Mouse (Mus musculus): ENCODE data around the gene Cntnap1.

The Cntnap1 gene

DNA sequence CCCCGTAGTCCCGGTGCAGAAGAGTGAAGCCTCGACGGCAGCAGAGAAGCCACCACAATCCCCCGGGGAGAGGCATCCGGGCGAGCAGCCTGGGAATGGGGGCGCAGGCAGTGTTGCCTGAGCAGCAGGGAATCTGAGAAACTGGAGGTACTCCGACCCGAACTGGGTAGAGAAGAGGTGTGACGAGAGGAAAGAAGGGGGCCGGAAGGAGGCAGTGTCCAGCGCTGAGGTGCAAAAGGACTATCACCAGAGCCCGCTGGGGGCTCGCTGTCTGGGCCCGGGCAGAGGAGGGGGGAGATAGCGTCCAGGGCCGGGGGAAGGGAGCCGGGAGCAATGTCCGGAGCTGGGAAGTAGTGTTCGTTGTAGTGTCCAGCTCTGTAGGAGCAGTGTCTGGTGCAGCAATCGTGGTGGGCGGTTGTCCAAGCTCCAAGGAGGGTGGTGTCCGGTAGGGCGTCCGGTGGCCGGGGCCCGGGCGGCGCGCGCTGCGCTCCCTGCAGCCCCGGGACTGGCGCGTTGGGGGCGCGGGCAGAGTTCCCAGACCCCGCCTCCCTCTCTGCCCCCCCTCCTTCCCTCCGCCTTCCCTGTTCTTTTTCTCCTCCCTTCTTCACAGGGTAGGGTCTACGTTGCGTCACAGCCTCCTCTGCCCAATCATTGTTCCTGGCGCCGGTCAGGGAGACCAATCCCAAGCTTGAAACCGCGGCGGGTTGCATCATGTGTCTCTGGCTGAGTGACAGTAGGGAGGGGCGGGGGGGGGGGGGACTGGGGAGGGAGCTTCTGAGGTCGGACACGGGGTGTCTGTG is 688 bp downstream of the Cntnap1 start, which contains the start of gene Plekhh3:
Gene Plekhh3 (minus strand): TSS at position 541 of the 800 bp plus-strand sequence.
- peak; percentile 99 for DNase-seq (ENCODE audit: low read depth, low spot score)

DNA sequence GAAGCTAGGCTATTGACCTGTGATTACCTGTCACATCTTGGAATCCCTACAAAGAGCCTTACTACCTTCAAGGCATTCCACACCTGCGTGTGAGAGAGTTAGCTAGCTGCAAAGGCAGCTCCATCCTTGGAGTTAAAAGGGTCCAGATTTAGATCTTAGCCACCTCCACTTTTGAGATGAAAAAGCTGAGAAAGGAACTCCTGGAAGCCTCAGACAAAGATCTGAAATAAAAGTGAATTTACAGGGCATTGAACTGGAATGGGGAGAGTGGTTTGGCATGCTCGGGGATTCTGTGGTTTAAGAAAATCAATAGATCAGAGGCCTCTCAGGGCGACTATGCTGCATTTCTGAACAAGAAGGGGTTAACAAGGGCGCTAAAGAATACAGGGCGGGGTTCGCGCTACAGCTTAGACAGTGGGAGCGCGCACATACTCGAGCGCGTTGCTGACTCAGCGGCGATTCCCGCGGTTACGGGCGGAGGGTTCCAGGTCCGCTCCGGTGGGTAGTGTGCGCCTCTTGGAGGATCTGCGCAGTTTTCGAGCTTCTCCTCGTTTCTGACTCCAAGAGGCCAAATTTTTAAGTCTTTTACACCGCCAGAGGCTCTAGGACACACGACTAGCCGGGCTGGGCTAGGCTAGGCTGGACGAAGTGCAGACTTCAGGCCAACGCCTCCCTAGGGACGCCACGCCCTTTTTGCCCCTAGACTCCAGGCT is 1.6 kb downstream of the Cntnap1 start:
- DNase-seq (ENCODE audit: low read depth, low spot score), result peak; percentile 90

- DNase-seq (ENCODE audit: low read depth, low spot score), result no peak
Measured at GRCm38 (mm10) chr11:101172434-101172815, 2.1 kb downstream of the Cntnap1 start.

DNA sequence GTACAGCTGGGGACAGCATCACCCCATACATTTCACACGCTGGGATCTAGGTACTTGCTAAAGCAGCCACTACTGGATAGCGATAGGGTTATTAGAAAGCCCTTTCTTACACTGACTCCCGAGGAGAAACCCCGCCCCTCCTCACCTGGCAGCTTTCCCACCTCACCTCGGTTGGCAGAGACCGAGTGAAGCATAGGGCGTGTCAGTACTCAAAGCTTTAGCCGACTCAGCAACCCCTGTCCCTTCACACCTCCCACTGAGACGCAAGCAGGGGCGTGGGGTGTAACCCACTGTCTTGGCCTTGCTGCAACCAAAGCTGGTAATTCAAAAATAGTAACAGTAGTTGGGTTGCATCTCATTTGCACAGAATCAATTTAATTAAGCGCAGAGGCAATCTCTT is 2.8 kb downstream of the Cntnap1 start:
- DNase-seq (ENCODE audit: low read depth, low spot score), result no peak

DNA sequence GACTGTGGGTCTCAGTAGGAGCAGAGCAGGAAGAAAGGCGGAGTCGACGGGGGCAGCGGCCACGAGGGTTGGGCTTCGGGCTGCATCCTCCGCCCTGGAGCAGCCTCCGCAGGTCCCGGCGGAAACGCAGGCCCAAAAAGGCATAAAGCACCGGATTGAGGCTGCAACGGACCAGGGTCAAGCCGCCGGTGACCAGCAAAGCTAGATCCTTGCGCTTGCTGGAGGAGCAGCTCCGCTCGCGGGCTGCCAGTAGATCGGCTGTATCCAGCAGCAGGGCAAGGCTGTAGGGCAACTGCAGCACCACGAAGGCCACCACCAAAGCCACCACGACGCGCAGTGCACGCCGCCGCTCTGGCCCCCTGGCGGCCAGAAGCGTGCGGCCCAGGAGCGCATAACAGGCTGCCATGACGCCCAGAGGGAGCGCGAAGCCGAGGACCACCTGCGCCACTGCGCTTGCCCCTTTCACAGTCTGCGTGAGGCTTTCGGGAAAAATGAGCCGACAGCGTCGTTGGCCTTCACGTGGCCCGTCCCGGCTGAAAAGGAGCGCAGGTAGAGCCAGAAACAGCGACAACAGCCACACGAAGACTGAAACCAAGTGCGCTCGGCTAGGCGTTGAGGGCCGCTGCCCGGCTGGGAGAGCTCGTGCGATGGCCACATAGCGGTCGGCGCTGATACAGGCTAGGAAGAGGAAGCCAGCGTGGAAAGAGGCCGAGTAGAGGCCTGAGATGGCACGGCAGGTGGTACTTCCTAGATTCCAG is 3.5 kb downstream of the Cntnap1 start:
- DNase-seq (ENCODE audit: low read depth, low spot score), result peak; percentile 81

GRCm38 (mm10) chr11:101174389-101174745 is 4.0 kb downstream of the Cntnap1 start:
- DNase-seq (ENCODE audit: low read depth, low spot score), result no peak

DNA sequence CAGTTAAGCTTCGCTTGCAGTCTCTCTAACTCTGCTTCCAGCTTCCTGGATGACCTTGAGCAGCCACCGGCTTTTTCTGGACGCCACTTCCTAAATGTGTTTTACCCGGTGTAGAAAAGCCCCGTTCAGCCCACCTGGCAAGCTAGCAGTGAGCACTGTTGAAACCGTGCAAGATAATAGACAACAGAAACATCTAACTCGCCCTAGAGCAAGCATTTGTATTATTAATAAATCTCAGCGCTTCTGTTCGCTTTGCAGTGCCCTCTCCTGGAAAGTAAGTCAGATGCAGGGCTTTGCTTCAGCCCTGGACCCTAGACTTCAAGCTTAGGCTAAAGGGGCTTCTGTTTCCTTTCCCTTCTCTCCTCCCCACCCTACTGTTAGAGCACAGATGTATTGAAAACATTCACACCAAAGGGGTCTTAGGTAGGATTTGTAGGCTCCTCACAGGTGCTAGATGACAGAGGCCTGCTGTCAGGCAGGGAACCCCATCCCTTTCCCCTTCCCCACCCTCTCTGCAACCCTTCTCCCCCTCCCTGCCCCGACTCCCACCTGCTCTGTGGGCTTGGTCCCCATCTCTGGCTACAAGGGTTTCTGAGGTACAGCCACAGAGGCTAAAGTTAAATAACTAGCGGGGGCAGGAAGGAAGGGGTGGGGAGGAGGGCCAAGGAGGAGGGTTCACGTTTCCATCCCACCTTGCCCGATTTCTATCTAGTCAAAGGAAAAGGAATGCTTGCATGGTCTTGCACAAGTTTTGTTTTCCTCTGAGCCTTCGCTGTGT is 4.7 kb downstream of the Cntnap1 start, which contains the start of gene Ccr10:
Gene Ccr10 (minus strand): TSS at position 593 of the 778 bp plus-strand sequence.
- no peak for DNase-seq (ENCODE audit: low read depth, low spot score)

DNA sequence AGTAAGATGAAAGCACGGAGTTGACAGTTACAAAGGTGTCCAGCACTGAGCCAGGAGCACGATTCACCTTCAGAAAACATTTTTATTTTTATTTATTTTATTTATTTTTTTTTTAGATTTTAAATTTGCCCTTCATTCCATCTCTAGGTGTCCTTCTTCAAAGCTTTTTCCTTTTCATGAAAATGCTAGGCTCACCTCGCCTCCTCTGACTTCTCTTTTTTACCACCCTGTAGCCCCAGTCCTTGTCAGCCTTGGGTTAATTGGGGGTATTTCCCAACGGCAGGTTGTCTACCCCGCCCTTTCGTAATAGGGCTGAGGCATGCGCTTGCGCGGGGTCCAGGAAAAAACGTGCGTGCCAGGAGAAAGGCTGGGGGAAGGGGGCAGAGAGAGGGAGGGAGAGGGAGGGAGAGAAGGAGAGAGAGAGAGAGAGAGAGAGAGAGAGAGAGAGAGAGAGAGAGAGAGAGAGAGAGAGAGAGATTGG is 5.4 kb downstream of the Cntnap1 start:
- DNase-seq (ENCODE audit: low read depth, low spot score), result no peak

DNA sequence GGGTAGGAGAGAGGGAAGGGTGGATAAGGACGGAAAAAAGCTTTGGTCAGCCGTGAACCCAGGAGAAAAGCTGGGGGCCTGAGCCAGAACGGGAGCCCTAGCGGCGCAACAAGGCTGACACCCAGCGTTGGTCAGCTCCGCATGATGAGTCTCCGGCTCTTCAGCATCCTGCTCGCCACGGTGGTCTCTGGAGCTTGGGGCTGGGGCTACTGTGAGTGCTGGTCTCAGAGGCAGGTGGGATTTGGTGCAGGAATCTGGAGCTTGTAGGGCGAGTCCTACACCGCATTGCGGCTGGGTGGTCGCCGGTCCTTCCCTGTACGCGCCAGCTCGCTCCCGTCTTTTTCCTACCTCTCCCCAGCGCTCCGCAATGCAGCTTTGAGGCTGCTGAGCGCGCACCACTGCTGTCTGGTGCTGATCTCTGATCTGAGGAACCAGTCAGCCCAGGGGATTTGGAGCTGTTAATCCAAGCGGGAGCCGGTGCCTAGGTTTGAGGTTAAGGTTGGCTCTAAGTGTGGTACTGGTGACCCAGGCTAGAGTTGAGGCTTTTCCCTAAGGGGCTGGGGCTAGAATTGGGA is 5.9 kb downstream of the Cntnap1 start:
- peak; percentile 41 for DNase-seq (ENCODE audit: low read depth, low spot score)

- peak; percentile 68 for DNase-seq (ENCODE audit: low read depth, low spot score)
Measured at GRCm38 (mm10) chr11:101176933-101177773, 6.8 kb downstream of the Cntnap1 start.

DNA sequence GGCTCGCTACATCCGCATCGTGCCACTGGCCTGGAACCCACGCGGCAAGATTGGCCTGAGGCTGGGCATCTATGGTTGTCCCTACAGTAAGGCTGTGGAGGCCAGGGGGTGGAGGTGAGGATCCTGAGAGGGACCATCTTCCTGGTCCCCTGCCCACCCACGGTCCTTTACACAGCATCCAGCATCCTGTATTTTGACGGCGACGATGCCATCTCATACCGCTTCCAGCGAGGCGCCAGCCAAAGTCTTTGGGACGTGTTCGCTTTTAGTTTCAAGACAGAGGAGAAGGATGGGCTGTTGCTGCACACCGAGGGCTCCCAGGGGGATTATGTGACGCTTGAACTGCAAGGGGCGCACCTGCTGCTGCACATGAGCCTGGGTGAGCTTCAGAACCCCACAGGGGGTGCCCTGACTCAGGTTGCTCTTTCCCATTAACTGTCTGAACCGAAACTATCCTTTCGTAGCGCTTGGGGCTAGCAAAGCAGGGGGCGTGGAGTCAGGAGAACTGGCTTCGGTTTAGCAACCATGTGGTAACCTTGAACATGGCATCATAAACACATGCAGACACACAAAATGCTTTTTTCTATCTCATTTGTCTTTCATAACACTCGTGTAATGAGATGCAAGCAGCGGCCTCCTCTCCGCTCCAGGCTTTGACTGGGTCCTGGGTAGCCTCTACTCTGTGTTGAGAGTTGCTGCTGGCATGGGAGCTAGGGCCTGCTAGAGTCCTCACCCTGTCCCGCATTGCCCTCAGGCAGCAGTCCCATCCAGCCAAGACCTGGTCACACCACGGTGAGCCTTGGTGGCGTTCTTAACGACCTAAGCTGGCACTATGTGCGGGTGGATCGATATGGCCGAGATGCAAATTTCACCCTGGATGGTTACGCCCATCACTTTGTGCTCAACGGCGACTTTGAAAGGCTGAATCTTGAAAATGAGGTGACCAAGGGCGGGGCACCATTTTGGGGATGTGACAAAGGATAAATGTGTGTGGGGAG is 8.0 kb downstream of the Cntnap1 start:
- no peak for DNase-seq (ENCODE audit: low read depth, low spot score)

- peak; percentile 43 for DNase-seq (ENCODE audit: low read depth, low spot score)
Measured at GRCm38 (mm10) chr11:101179306-101179705, 9.0 kb downstream of the Cntnap1 start.

DNA sequence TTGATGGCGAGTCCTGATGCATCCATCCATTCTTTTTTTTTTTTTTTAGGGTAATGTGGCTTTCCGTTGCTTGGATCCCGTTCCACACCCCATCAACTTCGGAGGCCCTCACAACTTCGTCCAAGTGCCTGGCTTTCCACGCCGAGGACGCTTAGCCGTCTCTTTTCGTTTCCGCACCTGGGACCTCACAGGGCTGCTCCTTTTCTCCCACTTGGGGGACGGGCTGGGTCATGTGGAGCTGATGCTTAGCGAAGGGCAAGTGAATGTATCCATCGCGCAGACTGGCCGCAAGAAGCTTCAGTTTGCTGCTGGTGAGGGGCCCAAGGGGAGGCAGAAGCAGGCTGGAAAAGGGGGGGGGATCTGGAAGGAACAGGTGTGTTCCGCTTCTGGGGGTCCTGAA is 9.9 kb downstream of the Cntnap1 start:
- DNase-seq (ENCODE audit: low read depth, low spot score), result no peak

- DNase-seq (ENCODE audit: low read depth, low spot score), result peak; percentile 79
Measured at GRCm38 (mm10) chr11:101180846-101181740, 10.8 kb downstream of the Cntnap1 start.

GRCm38 (mm10) chr11:101181961-101182360 is 11.6 kb downstream of the Cntnap1 start:
- no peak for DNase-seq (ENCODE audit: low read depth, low spot score)

DNA sequence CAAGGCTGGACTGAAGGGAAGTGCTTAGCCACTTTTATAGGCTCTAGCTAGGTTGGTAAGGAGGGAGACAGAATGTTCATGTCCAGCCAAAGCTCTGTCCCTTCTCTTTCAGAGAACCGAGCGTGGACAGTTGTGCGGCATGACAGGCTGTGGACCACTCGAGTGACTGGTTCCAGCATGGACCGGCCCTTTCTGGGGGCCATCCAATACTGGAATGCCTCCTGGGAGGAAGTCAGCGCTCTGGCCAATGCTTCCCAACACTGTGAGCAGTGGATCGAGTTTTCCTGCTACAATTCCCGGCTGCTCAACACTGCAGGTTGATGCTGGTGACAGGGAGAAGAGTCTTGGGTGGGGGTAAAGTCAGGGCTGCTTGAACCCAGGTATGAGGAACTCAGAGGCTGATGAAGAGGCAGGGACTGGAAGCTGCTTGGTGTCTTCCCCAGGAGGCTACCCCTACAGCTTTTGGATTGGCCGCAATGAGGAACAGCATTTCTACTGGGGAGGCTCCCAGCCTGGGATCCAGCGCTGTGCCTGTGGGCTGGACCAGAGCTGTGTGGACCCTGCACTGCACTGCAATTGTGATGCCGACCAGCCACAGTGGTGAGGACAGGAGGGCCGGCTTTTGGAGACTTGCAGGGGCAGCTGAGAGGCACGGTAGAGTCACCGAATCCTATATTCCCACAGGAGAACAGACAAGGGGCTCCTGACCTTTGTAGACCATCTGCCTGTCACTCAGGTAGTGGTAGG is 12.6 kb downstream of the Cntnap1 start:
- DNase-seq (ENCODE audit: low read depth, low spot score), result no peak

DNA sequence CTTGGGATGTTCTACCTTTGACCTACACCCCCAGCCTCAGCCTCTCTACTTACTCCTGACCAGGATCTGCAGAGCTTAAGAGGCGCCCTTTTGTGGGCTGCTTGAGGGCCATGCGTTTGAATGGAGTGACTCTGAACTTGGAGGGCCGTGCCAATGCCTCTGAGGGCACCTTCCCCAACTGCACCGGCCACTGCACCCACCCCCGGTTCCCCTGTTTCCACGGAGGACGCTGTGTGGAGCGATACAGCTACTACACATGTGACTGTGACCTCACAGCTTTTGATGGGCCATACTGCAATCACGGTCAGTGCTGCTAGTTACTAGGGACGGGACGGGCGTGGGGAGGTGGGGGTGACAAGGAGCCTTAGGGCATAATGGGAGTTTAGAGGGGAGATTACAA is 14.7 kb downstream of the Cntnap1 start:
- no peak for DNase-seq (ENCODE audit: low read depth, low spot score)

Data from R1 (cell line).